Mouse (Mus musculus) bone marrow macrophage, adult 2 months (primary cell): ENCODE data around the gene Psmd6.

Experiments used
- CTCF ChIP-seq: IDR thresholded peaks from 2 replicates; pipeline ENCODE4 v1.5.1; 2012; ENCODE audit warnings: low read depth, mild to moderate bottlenecking, low read length, moderate library complexity
- POLR2A ChIP-seq: IDR thresholded peaks from 2 replicates; pipeline ENCODE4 v1.6.1; 2012; ENCODE audit warnings: mild to moderate bottlenecking, low read depth, low read length, borderline replicate concordance

GRCm38 (mm10) chr14:14104213-14104929 lies 16.4 kb downstream of the Psmd6 start:
- TF ChIP-seq CTCF: no peak
- TF ChIP-seq POLR2A: no peak
